Mouse (Mus musculus) forebrain, embryonic 15.5 days (tissue): Measurements from ENCODE around the gene Trim75. TPM values are rescaled to one million over a fixed set of nuclear protein-coding genes. Genes with fewer than 3 reads are reported as not detected.
"Not testable (repeated sequence)": the region's sequence is repeated elsewhere in the genome, so short reads cannot be mapped to it uniquely, and the experiment has no call there.

ENCODE experiments used
- ATAC-seq: fragments of 200-750 bp; cut with Nextera tagmentation; replicated peaks from 2 replicates; pipeline ENCODE4 v1.8.0; 2017; ENCODE audit warnings: mild to moderate bottlenecking, moderate TSS enrichment, moderate library complexity
- H3K27ac ChIP-seq: fragments of 300-500 bp; sonication (generic); replicated peaks from 2 replicates; pipeline ENCODE4 v1.5.1; 2015; ENCODE audit warnings: mild to moderate bottlenecking, inconsistent platforms
- H3K27me3 ChIP-seq: fragments of 300-500 bp; sonication (generic); 2 replicates; pipeline ENCODE4 v1.6.1; 2015; ENCODE audit warnings: inconsistent platforms
- H3K36me3 ChIP-seq: fragments of 300-500 bp; sonication (generic); 2 replicates; pipeline ENCODE4 v1.6.1; 2015; ENCODE audit warnings: mild to moderate bottlenecking, inconsistent platforms
- H3K4me1 ChIP-seq: fragments of 300-500 bp; sonication (generic); 2 replicates; pipeline ENCODE4 v1.6.1; 2015; ENCODE audit warnings: inconsistent platforms
- H3K4me2 ChIP-seq: fragments of 300-500 bp; sonication (generic); replicated peaks from 2 replicates; pipeline ENCODE4 v1.6.1; 2015; ENCODE audit warnings: mild to moderate bottlenecking, inconsistent platforms
- H3K4me3 ChIP-seq: fragments of 300-500 bp; sonication (generic); 2 replicates; pipeline ENCODE4 v1.5.1; 2015; ENCODE audit warnings: mild to moderate bottlenecking, inconsistent platforms
- H3K9ac ChIP-seq: fragments of 300-500 bp; sonication (generic); replicated peaks from 2 replicates; pipeline ENCODE4 v1.6.1; 2015; ENCODE audit warnings: mild to moderate bottlenecking, inconsistent platforms
- H3K9me3 ChIP-seq: fragments of 300-500 bp; sonication (generic); 2 replicates; pipeline ENCODE4 v1.6.1; 2016; ENCODE audit warnings: inconsistent platforms
- WGBS: fragments of 180-500 bp; shearing (Covaris S2); methylation state at CpG from one replicate; pipeline ENCODE4 v1.1.7; 2015; ENCODE audit warnings: mixed read lengths; 5-methylcytosine and 5-hydroxymethylcytosine counted together
- polyA plus RNA-seq: library from polyadenylated mRNA; unstranded; fragments of >200 nt; fragmentation: Nextera tagmentation; extraction: Ambion mirVana; gene quantifications from 2 replicates; pipeline ENCODE4 v1.2.1, GENCODE M21; 2015

Trim75 gene
- 0.08 TPM in 1 of 2 replicates, not detected in the other for polyA plus RNA-seq

GRCm38 (mm10) chr8:64987731-64988130 lies at the start of gene Trim75:
Gene Trim75 (minus strand): TSS chr8:64987831.
- H3K27ac ChIP-seq: no peak within 1 kb of the TSS
- WGBS: 89% methylated on average over 4 of the region's 4 CpGs
- H3K27me3 ChIP-seq: no peaks in the 10 kb centered on the region
- no peak within 1 kb of the TSS for H3K4me3 ChIP-seq
- H3K4me2 ChIP-seq: no peak within 1 kb of the TSS
- H3K9me3 ChIP-seq: no peaks in the 10 kb centered on the region
- H3K4me1 ChIP-seq: no peaks in the 10 kb centered on the region
- H3K36me3 ChIP-seq: no peaks in the 10 kb centered on the region
- H3K9ac ChIP-seq: no peak within 1 kb of the TSS
- ATAC-seq: no peak

GRCm38 (mm10) chr8:65037117-65037533 lies 49.5 kb upstream of the Trim75 start, which contains the start of gene Apela:
Gene Apela (minus strand): TSS chr8:65037336.
- ATAC-seq: peak; percentile 85
- Histone ChIP-seq H3K9ac (peak within 1 kb of the TSS; percentile 34), H3K4me2 (peak within 1 kb of the TSS; percentile 52), H3K36me3 (no peaks in the 10 kb centered on the region), H3K4me3 (peak within 1 kb of the TSS; percentile 32), H3K9me3 (no peaks in the 10 kb centered on the region), H3K27ac (no peak within 1 kb of the TSS), H3K4me1 (peaks cover 21% of the 10 kb centered on the region; the same call in 1 of the 2 replicates), H3K27me3 (no peaks in the 10 kb centered on the region)
- WGBS: 3% methylated on average over 8 of the region's 8 CpGs

- Histone ChIP-seq H3K9me3 (no peaks in the 10 kb centered on the region), H3K9ac (no peak overlapping the region), H3K4me3 (no peak overlapping the region), H3K36me3 (no peaks in the 10 kb centered on the region), H3K27ac (no peak overlapping the region), H3K4me2 (no peak overlapping the region), H3K4me1 (peaks cover 21% of the 10 kb centered on the region; the same call in 1 of the 2 replicates), H3K27me3 (no peaks in the 10 kb centered on the region)
- 24% methylated on average over 2 of the region's 2 CpGs for WGBS
- ATAC-seq: no peak
Observed at GRCm38 (mm10) chr8:65034136-65034535, 46.5 kb upstream of the Trim75 start.

GRCm38 (mm10) chr8:65033056-65033455 lies 45.4 kb upstream of the Trim75 start:
- Histone ChIP-seq H3K9ac (no peak overlapping the region), H3K4me2 (no peak overlapping the region), H3K4me3 (no peak overlapping the region), H3K9me3 (no peaks in the 10 kb centered on the region), H3K27ac (no peak overlapping the region), H3K4me1 (peaks cover 21% of the 10 kb centered on the region; the same call in 1 of the 2 replicates), H3K36me3 (no peaks in the 10 kb centered on the region), H3K27me3 (no peaks in the 10 kb centered on the region)
- ATAC-seq: no peak
- WGBS: 77% methylated on average over 13 of the region's 13 CpGs

- Histone ChIP-seq H3K27ac (no peak overlapping the region), H3K4me2 (no peak overlapping the region), H3K4me3 (no peak overlapping the region), H3K4me1 (peaks cover 19% of the 10 kb centered on the region; the same call in 1 of the 2 replicates), H3K27me3 (no peaks in the 10 kb centered on the region), H3K36me3 (no peaks in the 10 kb centered on the region), H3K9ac (no peak overlapping the region), H3K9me3 (no peaks in the 10 kb centered on the region)
- 94% methylated on average over 1 of the region's 1 CpGs for WGBS
- no peak for ATAC-seq
Observed at GRCm38 (mm10) chr8:65032107-65032506, 44.5 kb upstream of the Trim75 start.

- Histone ChIP-seq H3K9ac (no peak overlapping the region), H3K4me3 (no peak overlapping the region), H3K27me3 (no peaks in the 10 kb centered on the region), H3K4me2 (no peak overlapping the region), H3K36me3 (no peaks in the 10 kb centered on the region), H3K9me3 (no peaks in the 10 kb centered on the region), H3K27ac (no peak overlapping the region), H3K4me1 (peaks cover 9% of the 10 kb centered on the region; the same call in 1 of the 2 replicates)
- WGBS: 83% methylated on average over 4 of the region's 4 CpGs
- ATAC-seq: no peak
Observed at GRCm38 (mm10) chr8:65030735-65031485, 43.3 kb upstream of the Trim75 start.

GRCm38 (mm10) chr8:65029776-65030175 lies 42.1 kb upstream of the Trim75 start:
- 0 out of 2 replicates have a peak, but pooled peaks cover 5% of the 10 kb centered on the region for H3K4me1 ChIP-seq
- H3K27me3 ChIP-seq: no peaks in the 10 kb centered on the region
- no peak for ATAC-seq
- H3K27ac ChIP-seq: no peak overlapping the region
- 85% methylated on average over 4 of the region's 4 CpGs for WGBS
- H3K9me3 ChIP-seq: no peaks in the 10 kb centered on the region
- H3K4me3 ChIP-seq: no peak overlapping the region
- no peaks in the 10 kb centered on the region for H3K36me3 ChIP-seq
- H3K4me2 ChIP-seq: no peak overlapping the region
- H3K9ac ChIP-seq: no peak overlapping the region

GRCm38 (mm10) chr8:65028959-65029686 lies 41.5 kb upstream of the Trim75 start:
- Histone ChIP-seq H3K4me2 (no peak overlapping the region), H3K9ac (no peak overlapping the region), H3K36me3 (no peaks in the 10 kb centered on the region), H3K9me3 (no peaks in the 10 kb centered on the region), H3K27me3 (no peaks in the 10 kb centered on the region), H3K4me3 (no peak overlapping the region), H3K27ac (no peak overlapping the region), H3K4me1 (no peaks in the 10 kb centered on the region)
- no peak for ATAC-seq
- 79% methylated on average over 12 of the region's 12 CpGs for WGBS

- H3K9me3 ChIP-seq: no peaks in the 10 kb centered on the region
Observed at GRCm38 (mm10) chr8:65022485-65022884, 34.9 kb upstream of the Trim75 start.

GRCm38 (mm10) chr8:65018423-65018822 lies 30.8 kb upstream of the Trim75 start, which contains the start of the genes Trim61 and Trim60:
Gene Trim61 (minus strand): TSS chr8:65018523.
Gene Trim60 (minus strand): TSS chr8:65018584.
- 85% methylated on average over 8 of the region's 8 CpGs for WGBS

More at GRCm38 (mm10) chr8:65022485-65022884, 34.9 kb upstream of the Trim75 start:
- Histone ChIP-seq H3K4me3 (no peak overlapping the region), H3K27me3 (no peaks in the 10 kb centered on the region), H3K4me1 (no peaks in the 10 kb centered on the region), H3K36me3 (no peaks in the 10 kb centered on the region), H3K4me2 (no peak overlapping the region), H3K9ac (no peak overlapping the region), H3K27ac (no peak overlapping the region)
- ATAC-seq: peak; percentile 38; the same call in 1 of the 2 replicates
- WGBS: 50% methylated on average over 8 of the region's 8 CpGs

GRCm38 (mm10) chr8:65007616-65008015 lies 20.0 kb upstream of the Trim75 start:
- not testable (repeated sequence) for H3K4me1 ChIP-seq, ATAC-seq, H3K27me3 ChIP-seq, H3K27ac ChIP-seq, H3K4me3 ChIP-seq, H3K4me2 ChIP-seq, H3K9me3 ChIP-seq, H3K9ac ChIP-seq, H3K36me3 ChIP-seq
- 81% methylated on average over 6 of the region's 6 CpGs for WGBS

More at GRCm38 (mm10) chr8:65018423-65018822, 30.8 kb upstream of the Trim75 start, which contains the start of the genes Trim61 and Trim60:
- H3K27me3 ChIP-seq: no peaks in the 10 kb centered on the region
- no peak within 1 kb of the TSS for H3K9ac ChIP-seq
- H3K4me1 ChIP-seq: no peaks in the 10 kb centered on the region
- no peak within 1 kb of the TSS for H3K4me3 ChIP-seq
- no peak for ATAC-seq
- H3K36me3 ChIP-seq: no peaks in the 10 kb centered on the region
- H3K4me2 ChIP-seq: no peak within 1 kb of the TSS
- no peaks in the 10 kb centered on the region for H3K9me3 ChIP-seq
- H3K27ac ChIP-seq: no peak within 1 kb of the TSS

GRCm38 (mm10) chr8:64998806-64999365 lies 11.3 kb upstream of the Trim75 start:
- no peak overlapping the region for H3K4me2 ChIP-seq
- H3K27me3 ChIP-seq: no peaks in the 10 kb centered on the region
- no peaks in the 10 kb centered on the region for H3K36me3 ChIP-seq
- no peaks in the 10 kb centered on the region for H3K4me1 ChIP-seq
- ATAC-seq: no peak
- no peak overlapping the region for H3K9ac ChIP-seq
- H3K4me3 ChIP-seq: no peak overlapping the region
- WGBS: 84% methylated on average over 4 of the region's 4 CpGs
- no peak overlapping the region for H3K27ac ChIP-seq
- no peaks in the 10 kb centered on the region for H3K9me3 ChIP-seq
